Mouse (Mus musculus): Measurements from ENCODE around the gene Dcun1d4. TPM values are rescaled to one million over a fixed set of nuclear protein-coding genes. Genes with fewer than 3 reads are reported as not detected.

The Dcun1d4 gene
- polyA plus RNA-seq, 1 experiment from 2014 or later: 73.0 TPM

DNA sequence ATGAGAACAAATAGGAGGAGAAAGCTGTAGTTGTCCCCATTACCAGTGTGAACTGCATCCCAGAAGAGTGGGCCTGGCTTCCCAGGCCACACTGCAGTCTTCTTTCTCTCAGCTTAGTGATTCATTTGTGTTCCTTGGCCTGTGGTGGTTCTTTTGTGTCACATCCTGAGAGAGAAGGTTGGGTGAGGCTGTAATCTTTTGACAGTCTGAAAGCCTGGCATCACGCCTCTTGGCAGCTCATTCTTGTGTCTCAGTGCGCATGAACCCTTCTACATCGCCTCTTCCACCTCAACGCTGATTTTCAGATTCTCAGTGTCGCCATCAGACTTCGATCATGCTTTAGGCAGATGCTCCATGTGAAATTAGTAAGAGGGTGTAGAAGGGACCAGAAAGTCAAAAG lies 83.2 kb downstream of the Dcun1d4 start:
- Histone ChIP-seq H3K9me3 (ENCODE audit: control insufficient read depth, low read length) (no peaks in the 10 kb centered on the region), H3K4me1 (replicated peaks; ENCODE audit: control insufficient read depth, insufficient read depth, low read length) (no peaks in the 10 kb centered on the region), H3K27me3 (ENCODE audit: control insufficient read depth, insufficient read depth, low read length) (no peaks in the 10 kb centered on the region), H3K9ac (ENCODE audit: low read depth, low read length) (no peak overlapping the region), H3K27ac (ENCODE audit: low read depth, low read length) (no peak overlapping the region), H3K36me3 (ENCODE audit: control insufficient read depth, insufficient read depth, low read length) (no peaks in the 10 kb centered on the region), H3K4me3 (ENCODE audit: low read depth, low read length) (no peak overlapping the region), H3K4me2 (replicated peaks; ENCODE audit: low read depth, low read length) (no peak overlapping the region)
- ATAC-seq (ENCODE audit: low FRiP score) (no peak), DNase-seq (ENCODE audit: low spot score) (no peak)
- 91% methylated on average over 6 of the region's 6 CpGs for WGBS

DNA sequence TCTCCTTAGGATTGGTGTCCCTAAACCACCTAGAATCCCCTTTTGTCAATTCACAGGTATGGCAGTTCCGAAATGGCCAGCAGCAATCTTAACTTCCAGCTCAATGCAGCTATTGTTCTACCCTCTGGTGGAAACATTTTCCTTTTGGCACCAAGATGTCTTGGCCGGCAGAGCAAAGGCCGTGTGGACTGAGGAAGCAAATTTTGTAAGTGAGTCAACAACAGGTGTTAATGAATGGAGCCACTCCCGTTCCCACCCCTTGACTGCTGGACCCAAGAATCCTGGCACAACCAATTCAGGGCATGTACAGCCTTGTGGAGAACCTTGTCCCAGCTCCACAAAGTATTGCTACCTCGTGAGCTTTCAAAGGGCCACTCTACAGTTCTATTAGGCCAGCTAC lies 85.3 kb downstream of the Dcun1d4 start:
- Histone ChIP-seq H3K27me3 (ENCODE audit: control insufficient read depth, insufficient read depth, low read length) (no peaks in the 10 kb centered on the region), H3K4me3 (ENCODE audit: low read depth, low read length) (no peak overlapping the region), H3K9me3 (ENCODE audit: control insufficient read depth, low read length) (no peaks in the 10 kb centered on the region), H3K4me2 (replicated peaks; ENCODE audit: low read depth, low read length) (no peak overlapping the region), H3K9ac (ENCODE audit: low read depth, low read length) (no peak overlapping the region), H3K36me3 (ENCODE audit: control insufficient read depth, insufficient read depth, low read length) (no peaks in the 10 kb centered on the region), H3K4me1 (replicated peaks; ENCODE audit: control insufficient read depth, insufficient read depth, low read length) (no peaks in the 10 kb centered on the region), H3K27ac (ENCODE audit: low read depth, low read length) (no peak overlapping the region)
- WGBS: 93% methylated on average over 5 of the region's 5 CpGs
- DNase-seq (ENCODE audit: low spot score): no peak
- ATAC-seq (ENCODE audit: low FRiP score): no peak

GRCm38 (mm10) chr5:73566892-73567291 lies 86.1 kb downstream of the Dcun1d4 start:
- Histone ChIP-seq H3K4me1 (replicated peaks; ENCODE audit: control insufficient read depth, insufficient read depth, low read length) (no peaks in the 10 kb centered on the region), H3K27me3 (ENCODE audit: control insufficient read depth, insufficient read depth, low read length) (no peaks in the 10 kb centered on the region), H3K4me3 (ENCODE audit: low read depth, low read length) (no peak overlapping the region), H3K9ac (ENCODE audit: low read depth, low read length) (no peak overlapping the region), H3K4me2 (replicated peaks; ENCODE audit: low read depth, low read length) (no peak overlapping the region), H3K27ac (ENCODE audit: low read depth, low read length) (no peak overlapping the region), H3K9me3 (ENCODE audit: control insufficient read depth, low read length) (no peaks in the 10 kb centered on the region), H3K36me3 (ENCODE audit: control insufficient read depth, insufficient read depth, low read length) (no peaks in the 10 kb centered on the region)
- no peak for DNase-seq (ENCODE audit: low spot score)
- no peak for ATAC-seq (ENCODE audit: low FRiP score)
- WGBS: 87% methylated on average over 4 of the region's 4 CpGs

GRCm38 (mm10) chr5:73569181-73569580 lies 88.4 kb downstream of the Dcun1d4 start:
- no peak overlapping the region for H3K27ac ChIP-seq (ENCODE audit: low read depth, low read length)
- H3K27me3 ChIP-seq (ENCODE audit: control insufficient read depth, insufficient read depth, low read length): no peaks in the 10 kb centered on the region
- no peak overlapping the region for H3K4me3 ChIP-seq (ENCODE audit: low read depth, low read length)
- no peaks in the 10 kb centered on the region for H3K4me1 ChIP-seq (replicated peaks; ENCODE audit: control insufficient read depth, insufficient read depth, low read length)
- H3K9ac ChIP-seq (ENCODE audit: low read depth, low read length): no peak overlapping the region
- no peak for ATAC-seq (ENCODE audit: low FRiP score)
- H3K36me3 ChIP-seq (ENCODE audit: control insufficient read depth, insufficient read depth, low read length): no peaks in the 10 kb centered on the region
- 78% methylated on average over 5 of the region's 5 CpGs for WGBS
- H3K4me2 ChIP-seq (replicated peaks; ENCODE audit: low read depth, low read length): no peak overlapping the region
- H3K9me3 ChIP-seq (ENCODE audit: control insufficient read depth, low read length): no peaks in the 10 kb centered on the region
- no peak for DNase-seq (ENCODE audit: low spot score)

DNA sequence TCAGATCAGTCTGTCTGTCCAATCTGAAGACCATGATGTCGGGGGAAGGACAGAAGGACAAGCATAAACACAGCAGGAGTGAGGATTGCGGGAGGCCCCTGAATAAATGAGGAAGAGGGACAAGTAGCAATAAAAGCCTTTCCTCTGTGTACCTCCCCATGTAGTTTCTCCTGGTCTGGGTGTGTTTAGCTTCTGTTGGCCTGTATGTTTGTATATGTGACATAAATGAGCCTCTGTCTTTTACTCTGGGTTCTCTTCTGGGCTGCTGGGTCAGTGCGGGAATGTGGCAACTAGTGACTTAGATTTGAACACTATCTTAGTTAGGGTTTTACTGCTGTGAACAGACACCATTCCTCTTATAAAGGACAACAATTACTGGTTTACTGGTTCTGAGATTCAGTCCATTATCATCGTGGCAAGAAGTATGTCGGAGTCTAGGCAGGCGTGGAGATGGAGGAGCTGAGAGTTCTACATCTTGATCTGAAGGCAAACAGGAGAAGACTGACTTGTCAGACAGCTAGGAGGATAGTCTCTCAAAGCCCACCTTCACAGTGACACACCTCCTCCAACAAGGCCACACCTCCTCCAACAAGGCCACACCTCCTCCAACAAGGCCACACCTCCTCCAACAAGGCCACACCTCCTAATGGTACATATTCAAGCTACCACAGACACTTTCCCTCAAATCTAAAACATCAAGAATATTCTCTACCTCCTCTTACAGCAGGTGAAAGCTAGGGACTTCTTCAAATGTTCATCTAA lies 90.8 kb downstream of the Dcun1d4 start:
- DNase-seq (ENCODE audit: low spot score) (no peak), ATAC-seq (ENCODE audit: low FRiP score) (no peak)
- Histone ChIP-seq H3K27me3 (ENCODE audit: control insufficient read depth, insufficient read depth, low read length) (no peaks in the 10 kb centered on the region), H3K27ac (ENCODE audit: low read depth, low read length) (no peak overlapping the region), H3K9ac (ENCODE audit: low read depth, low read length) (no peak overlapping the region), H3K9me3 (ENCODE audit: control insufficient read depth, low read length) (no peaks in the 10 kb centered on the region), H3K36me3 (ENCODE audit: control insufficient read depth, insufficient read depth, low read length) (no peaks in the 10 kb centered on the region), H3K4me1 (replicated peaks; ENCODE audit: control insufficient read depth, insufficient read depth, low read length) (no peaks in the 10 kb centered on the region), H3K4me2 (replicated peaks; ENCODE audit: low read depth, low read length) (no peak overlapping the region), H3K4me3 (ENCODE audit: low read depth, low read length) (no peak overlapping the region)
- 94% methylated on average over 6 of the region's 6 CpGs for WGBS

DNA sequence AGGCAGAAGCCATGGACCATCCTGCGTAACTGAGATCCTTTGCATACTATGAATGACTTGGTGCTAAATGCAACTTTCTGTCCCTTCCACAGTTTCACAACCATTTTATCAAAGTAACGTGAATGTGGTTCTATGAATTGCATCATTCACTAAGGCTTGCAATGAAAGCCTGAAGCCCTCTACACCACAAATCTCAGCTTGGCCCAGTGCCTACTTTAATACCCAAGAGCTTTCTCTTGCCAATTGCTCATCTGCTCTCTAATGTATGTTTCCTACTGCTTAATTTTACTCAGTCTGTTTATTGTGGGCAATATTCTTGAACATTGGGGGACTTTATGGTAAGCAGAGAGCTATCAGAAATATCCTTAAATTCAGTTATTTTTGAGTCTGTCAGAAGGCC lies 92.0 kb downstream of the Dcun1d4 start:
- WGBS: 94% methylated on average over 2 of the region's 2 CpGs
- no peak for ATAC-seq (ENCODE audit: low FRiP score)
- H3K36me3 ChIP-seq (ENCODE audit: control insufficient read depth, insufficient read depth, low read length): no peaks in the 10 kb centered on the region
- no peak overlapping the region for H3K4me2 ChIP-seq (replicated peaks; ENCODE audit: low read depth, low read length)
- H3K4me1 ChIP-seq (replicated peaks; ENCODE audit: control insufficient read depth, insufficient read depth, low read length): no peaks in the 10 kb centered on the region
- no peak overlapping the region for H3K9ac ChIP-seq (ENCODE audit: low read depth, low read length)
- DNase-seq (ENCODE audit: low spot score): no peak
- H3K27me3 ChIP-seq (ENCODE audit: control insufficient read depth, insufficient read depth, low read length): no peaks in the 10 kb centered on the region
- H3K27ac ChIP-seq (ENCODE audit: low read depth, low read length): no peak overlapping the region
- no peaks in the 10 kb centered on the region for H3K9me3 ChIP-seq (ENCODE audit: control insufficient read depth, low read length)
- no peak overlapping the region for H3K4me3 ChIP-seq (ENCODE audit: low read depth, low read length)

DNA sequence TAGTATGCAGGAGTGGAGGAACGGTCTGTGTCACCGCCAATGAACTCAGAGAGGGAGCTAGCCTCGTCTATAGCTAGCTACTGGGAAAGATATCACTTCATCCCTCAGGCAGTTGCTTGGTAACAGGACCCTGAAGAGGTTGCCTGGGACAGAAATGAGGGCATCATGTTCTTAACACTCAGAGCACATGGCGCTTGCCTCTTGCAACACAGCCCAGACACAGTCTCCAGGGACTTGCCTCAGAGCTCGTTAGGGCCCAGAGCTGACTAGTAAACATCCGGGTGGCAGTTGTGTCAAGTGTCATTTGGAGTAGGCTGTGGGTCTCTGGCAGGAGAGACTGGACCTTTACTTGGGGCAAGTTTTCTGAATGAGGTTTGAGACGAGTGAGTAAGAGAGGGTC lies 93.0 kb downstream of the Dcun1d4 start:
- Histone ChIP-seq H3K27me3 (ENCODE audit: control insufficient read depth, insufficient read depth, low read length) (no peaks in the 10 kb centered on the region), H3K4me2 (replicated peaks; ENCODE audit: low read depth, low read length) (no peak overlapping the region), H3K27ac (ENCODE audit: low read depth, low read length) (no peak overlapping the region), H3K4me1 (replicated peaks; ENCODE audit: control insufficient read depth, insufficient read depth, low read length) (no peaks in the 10 kb centered on the region), H3K36me3 (ENCODE audit: control insufficient read depth, insufficient read depth, low read length) (no peaks in the 10 kb centered on the region), H3K4me3 (ENCODE audit: low read depth, low read length) (no peak overlapping the region), H3K9me3 (ENCODE audit: control insufficient read depth, low read length) (no peaks in the 10 kb centered on the region), H3K9ac (ENCODE audit: low read depth, low read length) (no peak overlapping the region)
- ATAC-seq (ENCODE audit: low FRiP score) (no peak), DNase-seq (ENCODE audit: low spot score) (no peak)
- 84% methylated on average over 7 of the region's 7 CpGs for WGBS

DNA sequence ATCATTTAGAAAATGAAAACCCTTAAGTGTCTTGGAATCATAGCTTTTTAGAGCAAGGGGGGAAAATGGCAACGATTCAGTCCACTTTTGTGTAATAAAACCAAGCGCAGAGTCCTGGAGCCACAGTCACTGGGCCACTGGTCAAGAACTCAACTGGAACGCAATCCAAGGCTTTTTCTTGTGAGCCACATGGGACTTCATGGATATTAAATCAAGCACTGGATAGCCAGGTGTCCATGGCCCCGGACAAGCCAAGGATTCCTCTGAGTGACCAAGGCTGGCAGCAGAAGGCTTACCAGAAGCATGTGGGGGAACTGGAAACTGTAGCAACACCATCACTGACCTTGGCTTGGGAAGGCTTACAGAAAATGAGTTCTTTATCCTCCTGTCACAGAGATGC lies 93.8 kb downstream of the Dcun1d4 start:
- H3K4me1 ChIP-seq (replicated peaks; ENCODE audit: control insufficient read depth, insufficient read depth, low read length): no peaks in the 10 kb centered on the region
- ATAC-seq (ENCODE audit: low FRiP score): no peak
- no peaks in the 10 kb centered on the region for H3K36me3 ChIP-seq (ENCODE audit: control insufficient read depth, insufficient read depth, low read length)
- no peak overlapping the region for H3K27ac ChIP-seq (ENCODE audit: low read depth, low read length)
- no peaks in the 10 kb centered on the region for H3K9me3 ChIP-seq (ENCODE audit: control insufficient read depth, low read length)
- DNase-seq (ENCODE audit: low spot score): no peak
- H3K4me2 ChIP-seq (replicated peaks; ENCODE audit: low read depth, low read length): no peak overlapping the region
- H3K27me3 ChIP-seq (ENCODE audit: control insufficient read depth, insufficient read depth, low read length): no peaks in the 10 kb centered on the region
- no peak overlapping the region for H3K4me3 ChIP-seq (ENCODE audit: low read depth, low read length)
- H3K9ac ChIP-seq (ENCODE audit: low read depth, low read length): no peak overlapping the region
- 89% methylated on average over 4 of the region's 4 CpGs for WGBS

DNA sequence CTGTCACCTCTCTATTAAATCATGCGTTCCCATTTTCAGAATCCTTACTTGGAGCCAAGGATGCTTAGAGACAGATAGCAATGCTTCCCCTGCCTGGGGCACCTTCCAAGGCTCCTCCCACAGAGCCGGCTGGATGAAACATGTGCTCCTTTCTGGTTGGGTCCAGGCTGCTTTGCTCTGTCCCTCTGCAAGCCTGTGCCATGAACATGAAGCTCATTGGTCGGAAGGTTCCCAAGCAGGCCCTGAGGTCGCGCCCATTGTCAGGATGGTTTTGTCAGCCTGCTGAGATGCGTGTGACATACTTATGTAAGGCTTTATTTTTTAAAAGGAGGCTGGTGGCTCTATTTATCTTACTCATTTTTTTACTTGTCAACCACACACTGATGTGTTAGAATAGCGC lies 95.9 kb downstream of the Dcun1d4 start:
- H3K4me1 ChIP-seq (replicated peaks; ENCODE audit: control insufficient read depth, insufficient read depth, low read length): no peaks in the 10 kb centered on the region
- no peak overlapping the region for H3K27ac ChIP-seq (ENCODE audit: low read depth, low read length)
- 62% methylated on average over 7 of the region's 7 CpGs for WGBS
- no peak for DNase-seq (ENCODE audit: low spot score)
- H3K9me3 ChIP-seq (ENCODE audit: control insufficient read depth, low read length): no peaks in the 10 kb centered on the region
- no peaks in the 10 kb centered on the region for H3K36me3 ChIP-seq (ENCODE audit: control insufficient read depth, insufficient read depth, low read length)
- no peak overlapping the region for H3K4me2 ChIP-seq (replicated peaks; ENCODE audit: low read depth, low read length)
- no peak for ATAC-seq (ENCODE audit: low FRiP score)
- H3K27me3 ChIP-seq (ENCODE audit: control insufficient read depth, insufficient read depth, low read length): no peaks in the 10 kb centered on the region
- H3K9ac ChIP-seq (ENCODE audit: low read depth, low read length): no peak overlapping the region
- no peak overlapping the region for H3K4me3 ChIP-seq (ENCODE audit: low read depth, low read length)

All from hindbrain, embryonic 11.5 days (tissue).